Mouse (Mus musculus) left cerebral cortex, postnatal 25 days (tissue): Measurements from ENCODE around the gene Tedc2. TPM values are rescaled to one million over a fixed set of nuclear protein-coding genes. Genes with fewer than 3 reads are reported as not detected.

Source experiments
- microRNA-seq, 2 experiments: library from miRNA; unstranded; fragments of <30 nt; microRNA quantifications; one replicate each; pipeline ENCODE4 v1.2.0; 2022
- total RNA-seq, 2 experiments: library from RNA; stranded (reverse); gene quantifications; 2 replicates each; pipeline ENCODE4 v1.2.3; 2021

The Tedc2 gene
- total RNA-seq, 2 experiments from 2014 or later, result 9.2 to 10.0 TPM

Small RNAs within 50 kb of the gene (microRNA-seq; reads per million reads assigned to microRNA genes)
- 1.2 to 4.0 reads per million in 2 experiments for gene Mir5134
- 0.34 to 1.2 reads per million in 2 experiments for gene Mir6965

Other genes starting within 250 kb of the Tedc2 start
- gene Prss30, start 240.3 kb downstream of the Tedc2 start, total RNA-seq, result under 1 TPM; 0.30 to 0.44 TPM
- gene Prss22, start 222.8 kb downstream of the Tedc2 start, total RNA-seq, result 1 to 10 TPM; 1.2 to 1.6 TPM
- gene Prss27, start 182.7 kb downstream of the Tedc2 start, total RNA-seq, result not detected
- gene Kctd5, start 147.4 kb downstream of the Tedc2 start, total RNA-seq, result 10 to 100 TPM; 25.7 to 27.0 TPM
- 100 to 1,000 TPM; 109 to 112 TPM for gene Pdpk1, start 69.9 kb downstream of the Tedc2 start, total RNA-seq
- 10 to 100 TPM; 25.9 to 28.3 TPM for gene Amdhd2, start 57.1 kb downstream of the Tedc2 start, total RNA-seq
- 1,000 to 10,000 TPM; 1,342 to 1,424 TPM for gene Atp6v0c, start 51.1 kb downstream of the Tedc2 start, total RNA-seq
- gene Tbc1d24, start 15.3 kb downstream of the Tedc2 start, total RNA-seq, result 10 to 100 TPM; 63.7 to 68.9 TPM
- gene Ntn3, start 11.3 kb downstream of the Tedc2 start, total RNA-seq, result 10 to 100 TPM in 1 of 2 experiments, 1 to 10 TPM in 1; 9.8 to 10.8 TPM
- 1 to 10 TPM; 6.5 to 6.9 TPM for gene Ccnf, start 30.6 kb upstream of the Tedc2 start, total RNA-seq
- 1 to 10 TPM; 1.2 to 1.4 TPM for gene Abca17, start 130.2 kb upstream of the Tedc2 start, total RNA-seq
- 10 to 100 TPM; 78.7 to 81.7 TPM for gene Abca3, start 131.1 kb upstream of the Tedc2 start, total RNA-seq
- gene Rnps1, start 193.7 kb upstream of the Tedc2 start, total RNA-seq, result 100 to 1,000 TPM; 134 to 138 TPM
- 10 to 100 TPM; 21.4 to 28.1 TPM for gene Eci1, start 205.8 kb upstream of the Tedc2 start, total RNA-seq
- 1 to 10 TPM; 6.4 to 8.1 TPM for gene Dnase1l2, start 222.3 kb upstream of the Tedc2 start, total RNA-seq
- gene E4f1, start 249.5 kb upstream of the Tedc2 start, total RNA-seq, result 10 to 100 TPM; 30.4 to 33.2 TPM
- 10 to 100 TPM; 70.2 to 72.3 TPM for gene Pgp, start 249.5 kb upstream of the Tedc2 start, total RNA-seq